Mouse (Mus musculus): ENCODE data around the gene Hist1h2af. TPM values are rescaled to one million over a fixed set of nuclear protein-coding genes. Genes with fewer than 3 reads are reported as not detected.

Hist1h2af gene
- polyA plus RNA-seq, 1 experiment from 2014 or later: 10.7 TPM

DNA sequence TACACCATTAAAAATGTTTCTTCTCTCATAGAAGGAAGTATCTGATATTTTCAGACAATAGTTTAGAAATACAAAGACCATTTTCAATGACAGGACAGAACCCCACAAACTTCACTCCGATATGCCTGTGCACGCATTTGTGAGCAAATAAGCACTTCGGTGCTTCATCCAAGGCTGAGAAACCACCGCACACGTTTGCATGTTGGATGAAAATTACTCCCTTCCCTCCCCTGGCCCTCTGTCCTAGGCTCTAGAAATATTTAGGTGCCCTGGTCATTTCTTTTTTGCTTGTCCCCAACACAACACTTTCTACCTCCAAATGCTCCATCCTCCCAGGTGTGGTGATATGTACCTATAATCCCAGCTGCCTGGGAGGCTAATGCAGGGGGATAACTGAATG lies 32.2 kb upstream of the Hist1h2af start:
- Histone ChIP-seq H3K9ac (no peak overlapping the region), H3K27me3 (peaks cover 12% of the 10 kb centered on the region), H3K4me3 (replicated peaks) (peak overlapping the region; percentile 2; the same call in 1 of the 2 replicates), H3K4me1 (peaks cover 22% of the 10 kb centered on the region), H3K9me3 (no peaks in the 10 kb centered on the region), H3K27ac (no peak overlapping the region), H3K36me3 (replicated peaks) (no peaks in the 10 kb centered on the region), H3K4me2 (peak overlapping the region; percentile 38)
- WGBS: 26% methylated on average over 5 of the region's 5 CpGs
- ATAC-seq (ENCODE audit: low FRiP score): no peak

- peak overlapping the region; percentile 38 for H3K4me2 ChIP-seq
- no peak for ATAC-seq (ENCODE audit: low FRiP score)
- peaks cover 22% of the 10 kb centered on the region for H3K4me1 ChIP-seq
Measured at GRCm38 (mm10) chr13:23502031-23502567, 31.6 kb upstream of the Hist1h2af start.

DNA sequence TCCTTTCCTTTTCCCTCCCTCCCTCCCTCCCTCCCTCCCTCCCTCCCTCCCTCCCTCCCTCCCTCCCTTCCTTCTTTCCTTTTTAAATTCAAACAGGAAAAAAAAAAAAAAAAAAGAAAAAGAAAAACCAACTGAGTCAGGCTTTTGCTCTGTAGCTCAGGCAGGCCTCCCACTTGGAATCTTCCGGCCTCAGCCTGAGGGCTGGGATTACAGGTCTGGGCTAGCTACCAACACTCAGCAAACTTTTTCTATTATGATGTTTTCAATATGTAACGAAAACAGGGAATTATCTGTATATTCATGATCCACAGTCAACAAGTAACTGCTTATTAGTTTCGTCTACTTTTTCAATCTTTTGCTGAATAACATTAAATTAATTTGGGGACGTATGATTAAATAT lies 30.8 kb upstream of the Hist1h2af start:
- no peak for ATAC-seq (ENCODE audit: low FRiP score)
- Histone ChIP-seq H3K36me3 (replicated peaks) (no peaks in the 10 kb centered on the region), H3K9me3 (no peaks in the 10 kb centered on the region), H3K4me1 (peaks cover 22% of the 10 kb centered on the region), H3K9ac (no peak overlapping the region), H3K27me3 (peaks cover 6% of the 10 kb centered on the region), H3K4me2 (no peak overlapping the region), H3K27ac (no peak overlapping the region), H3K4me3 (replicated peaks) (no peak overlapping the region)
- 30% methylated on average over 4 of the region's 4 CpGs for WGBS

More at GRCm38 (mm10) chr13:23502031-23502567, 31.6 kb upstream of the Hist1h2af start:
- H3K4me3 ChIP-seq (replicated peaks): peak overlapping the region; percentile 2; the same call in 1 of the 2 replicates
- no peaks in the 10 kb centered on the region for H3K9me3 ChIP-seq
- WGBS: 28% methylated on average over 9 of the region's 9 CpGs
- H3K27me3 ChIP-seq: peaks cover 9% of the 10 kb centered on the region
- H3K9ac ChIP-seq: no peak overlapping the region
- no peaks in the 10 kb centered on the region for H3K36me3 ChIP-seq (replicated peaks)
- H3K27ac ChIP-seq: no peak overlapping the region

DNA sequence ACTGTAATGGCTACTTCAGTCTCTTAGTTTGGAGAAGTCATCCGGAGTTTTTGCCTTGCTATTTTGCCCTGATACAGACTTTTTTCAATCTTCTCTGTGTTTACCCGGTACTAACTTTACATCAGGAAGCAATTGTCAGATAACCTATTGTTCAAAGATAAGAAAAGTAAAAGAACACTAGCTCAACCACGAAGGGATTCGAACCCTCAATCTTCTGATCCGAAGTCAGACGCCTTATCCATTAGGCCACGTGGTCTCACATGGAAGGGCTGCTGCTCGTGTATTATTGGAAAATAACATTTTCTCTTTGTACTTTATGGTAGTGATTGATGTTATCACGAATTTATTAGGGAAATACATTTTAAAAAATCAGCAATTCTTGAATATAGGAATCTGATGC lies 29.9 kb upstream of the Hist1h2af start:
- Histone ChIP-seq H3K27me3 (peaks cover 2% of the 10 kb centered on the region), H3K4me3 (replicated peaks) (no peak overlapping the region)
- no peak for ATAC-seq (ENCODE audit: low FRiP score)

GRCm38 (mm10) chr13:23505662-23506345 lies 27.9 kb upstream of the Hist1h2af start:
- Histone ChIP-seq H3K4me1 (peaks cover 13% of the 10 kb centered on the region), H3K9ac (peak overlapping the region; percentile 27), H3K27ac (0 out of 2 replicates have a peak overlapping the region, but pooled peaks have one; percentile 36), H3K4me3 (replicated peaks) (peak overlapping the region; percentile 23), H3K27me3 (peaks cover 3% of the 10 kb centered on the region; the same call in 1 of the 2 replicates), H3K36me3 (replicated peaks) (no peaks in the 10 kb centered on the region), H3K9me3 (no peaks in the 10 kb centered on the region), H3K4me2 (peak overlapping the region; percentile 47)
- 3% methylated on average over 14 of the region's 14 CpGs for WGBS
- no peak for ATAC-seq (ENCODE audit: low FRiP score)

More for the DNA sequence above, 29.9 kb upstream of the Hist1h2af start:
- 1% methylated on average over 9 of the region's 9 CpGs for WGBS
- Histone ChIP-seq H3K9ac (no peak overlapping the region), H3K36me3 (replicated peaks) (no peaks in the 10 kb centered on the region), H3K27ac (no peak overlapping the region), H3K9me3 (no peaks in the 10 kb centered on the region), H3K4me1 (peaks cover 14% of the 10 kb centered on the region), H3K4me2 (0 out of 2 replicates have a peak overlapping the region, but pooled peaks have one; percentile 19)

DNA sequence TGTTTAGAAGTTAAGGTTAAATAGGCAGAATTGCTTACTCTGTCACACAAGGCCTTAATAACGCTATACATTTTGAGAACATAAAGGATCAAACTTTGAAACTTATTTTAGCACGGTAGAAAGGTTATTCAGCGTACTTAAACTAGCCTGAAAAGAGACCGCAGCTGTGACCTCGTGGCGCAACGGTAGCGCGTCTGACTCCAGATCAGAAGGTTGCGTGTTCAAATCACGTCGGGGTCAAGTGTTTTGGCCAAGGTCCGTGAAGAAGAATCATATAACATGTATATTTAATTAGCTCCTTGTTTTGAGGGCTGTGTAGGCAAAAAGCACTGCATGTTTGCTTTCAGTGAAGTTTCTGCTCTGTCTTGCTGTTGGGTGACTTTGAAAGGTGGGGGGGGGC lies 27.4 kb upstream of the Hist1h2af start:
- Histone ChIP-seq H3K27me3 (peaks cover 3% of the 10 kb centered on the region; the same call in 1 of the 2 replicates), H3K4me3 (replicated peaks) (peak overlapping the region; percentile 23), H3K9ac (no peak overlapping the region), H3K9me3 (no peaks in the 10 kb centered on the region), H3K4me1 (peaks cover 13% of the 10 kb centered on the region), H3K36me3 (replicated peaks) (no peaks in the 10 kb centered on the region), H3K4me2 (peak overlapping the region; percentile 47), H3K27ac (no peak overlapping the region)
- ATAC-seq (ENCODE audit: low FRiP score): 0 out of 2 replicates have a peak, but pooled peaks have one; percentile 23
- WGBS: 2% methylated on average over 13 of the region's 13 CpGs

GRCm38 (mm10) chr13:23506819-23507515 lies 26.7 kb upstream of the Hist1h2af start:
- no peak for ATAC-seq (ENCODE audit: low FRiP score)
- peaks cover 13% of the 10 kb centered on the region for H3K4me1 ChIP-seq
- H3K4me3 ChIP-seq (replicated peaks): no peak overlapping the region
- no peak overlapping the region; the same call in 1 of the 2 replicates for H3K4me2 ChIP-seq
- no peaks in the 10 kb centered on the region for H3K36me3 ChIP-seq (replicated peaks)
- 14% methylated on average over 14 of the region's 14 CpGs for WGBS
- peaks cover 3% of the 10 kb centered on the region; the same call in 1 of the 2 replicates for H3K27me3 ChIP-seq
- no peak overlapping the region for H3K9ac ChIP-seq
- H3K9me3 ChIP-seq: no peaks in the 10 kb centered on the region
- H3K27ac ChIP-seq: no peak overlapping the region

DNA sequence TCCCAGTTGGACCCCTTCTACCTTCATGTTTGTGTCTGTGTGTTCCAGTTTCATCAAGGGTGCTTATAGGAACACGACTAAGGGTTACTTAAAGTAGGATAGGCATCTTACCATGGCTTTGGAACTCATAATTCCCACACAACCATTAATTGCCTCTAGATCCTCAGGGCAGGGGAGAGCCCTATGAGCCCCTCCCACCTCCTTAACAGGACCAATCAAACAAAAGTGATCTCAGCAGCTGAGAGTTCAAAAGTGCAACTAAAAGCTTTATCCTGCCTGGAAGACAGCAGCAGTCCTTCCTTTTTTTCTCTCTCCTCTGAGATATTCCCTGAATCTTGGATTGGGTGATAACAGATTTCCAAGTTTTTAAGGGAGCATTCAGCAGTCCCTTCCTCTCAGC lies 23.6 kb upstream of the Hist1h2af start:
- H3K27me3 ChIP-seq: peaks cover 3% of the 10 kb centered on the region; the same call in 1 of the 2 replicates
- H3K9me3 ChIP-seq: no peaks in the 10 kb centered on the region
- no peak for ATAC-seq (ENCODE audit: low FRiP score)
- H3K9ac ChIP-seq: no peak overlapping the region
- H3K4me2 ChIP-seq: no peak overlapping the region
- H3K4me3 ChIP-seq (replicated peaks): no peak overlapping the region
- H3K36me3 ChIP-seq (replicated peaks): no peaks in the 10 kb centered on the region
- H3K4me1 ChIP-seq: peaks cover 11% of the 10 kb centered on the region
- no peak overlapping the region for H3K27ac ChIP-seq
- 17% methylated on average over 1 of the region's 1 CpGs for WGBS

- H3K27ac ChIP-seq: no peak overlapping the region
- H3K4me2 ChIP-seq: no peak overlapping the region
- no peaks in the 10 kb centered on the region for H3K9me3 ChIP-seq
- 88% methylated on average over 1 of the region's 1 CpGs for WGBS
- no peak overlapping the region for H3K9ac ChIP-seq
- H3K27me3 ChIP-seq: 0 out of 2 replicates have a peak, but pooled peaks cover 3% of the 10 kb centered on the region
- H3K36me3 ChIP-seq (replicated peaks): no peaks in the 10 kb centered on the region
- peaks cover 4% of the 10 kb centered on the region; the same call in 1 of the 2 replicates for H3K4me1 ChIP-seq
- ATAC-seq (ENCODE audit: low FRiP score): no peak
- H3K4me3 ChIP-seq (replicated peaks): no peak overlapping the region
Measured at GRCm38 (mm10) chr13:23513517-23513916, 20.2 kb upstream of the Hist1h2af start.

GRCm38 (mm10) chr13:23515281-23515680 lies 18.4 kb upstream of the Hist1h2af start:
- no peak overlapping the region for H3K4me2 ChIP-seq
- H3K4me3 ChIP-seq (replicated peaks): no peak overlapping the region
- H3K27ac ChIP-seq: no peak overlapping the region
- H3K9me3 ChIP-seq: no peaks in the 10 kb centered on the region
- H3K36me3 ChIP-seq (replicated peaks): no peaks in the 10 kb centered on the region
- ATAC-seq (ENCODE audit: low FRiP score): no peak
- no peak overlapping the region for H3K9ac ChIP-seq
- peaks cover 4% of the 10 kb centered on the region; the same call in 1 of the 2 replicates for H3K4me1 ChIP-seq
- no peaks in the 10 kb centered on the region for H3K27me3 ChIP-seq
- WGBS: 69% methylated on average over 5 of the region's 5 CpGs

DNA sequence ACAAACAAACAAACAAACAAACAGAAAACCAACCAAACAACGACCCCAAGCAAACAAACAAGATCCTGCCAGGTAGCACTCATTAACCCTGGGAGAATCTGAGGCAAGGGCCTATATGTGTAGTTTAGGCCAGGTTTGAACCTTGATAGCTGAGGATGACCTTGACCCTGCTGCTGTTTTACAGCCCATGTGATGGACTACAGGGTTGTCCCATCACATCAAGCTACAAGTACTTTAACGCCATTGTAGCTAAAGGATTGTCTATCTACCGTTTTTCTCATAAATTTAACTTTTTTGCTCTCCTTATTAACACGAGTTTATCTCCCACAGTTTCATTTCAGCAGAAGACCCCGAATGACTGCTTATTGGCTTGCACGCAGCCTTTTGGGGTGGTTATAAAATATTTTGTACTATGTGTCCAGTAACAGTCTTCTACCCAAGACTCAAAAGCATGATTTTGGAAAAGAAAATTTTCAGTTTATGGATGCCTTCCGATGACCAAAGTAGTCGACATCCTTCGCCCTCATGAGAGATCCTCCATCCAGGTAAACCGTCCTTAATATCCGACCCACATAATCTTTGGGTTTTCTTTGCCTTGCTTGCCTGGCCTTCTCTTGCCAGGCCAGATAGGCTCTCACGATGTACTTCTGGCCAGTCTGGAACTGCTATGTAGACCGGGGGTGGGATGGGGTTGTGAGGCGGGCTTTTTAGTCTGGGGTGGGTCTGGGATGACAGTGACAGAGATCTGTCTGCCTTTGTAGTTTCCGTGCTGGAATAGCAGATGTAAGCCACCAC lies 17.7 kb upstream of the Hist1h2af start:
- ATAC-seq (ENCODE audit: low FRiP score): no peak
- no peaks in the 10 kb centered on the region for H3K36me3 ChIP-seq (replicated peaks)
- H3K27ac ChIP-seq: no peak overlapping the region
- peaks cover 4% of the 10 kb centered on the region; the same call in 1 of the 2 replicates for H3K4me1 ChIP-seq
- no peaks in the 10 kb centered on the region for H3K27me3 ChIP-seq
- peak overlapping the region; percentile 40 for H3K4me3 ChIP-seq (replicated peaks)
- no peaks in the 10 kb centered on the region for H3K9me3 ChIP-seq
- H3K9ac ChIP-seq: peak overlapping the region; percentile 56
- peak overlapping the region; percentile 57 for H3K4me2 ChIP-seq
- 55% methylated on average over 15 of the region's 15 CpGs for WGBS

Measured in forebrain, embryonic 12.5 days (tissue).